Mouse (Mus musculus): ENCODE results near the gene Tinf2. TPM values are rescaled to one million over a fixed set of nuclear protein-coding genes. Genes with fewer than 3 reads are reported as not detected.

The Tinf2 gene
- polyA plus RNA-seq, 1 experiment from 2014 or later: 32.2 TPM

DNA sequence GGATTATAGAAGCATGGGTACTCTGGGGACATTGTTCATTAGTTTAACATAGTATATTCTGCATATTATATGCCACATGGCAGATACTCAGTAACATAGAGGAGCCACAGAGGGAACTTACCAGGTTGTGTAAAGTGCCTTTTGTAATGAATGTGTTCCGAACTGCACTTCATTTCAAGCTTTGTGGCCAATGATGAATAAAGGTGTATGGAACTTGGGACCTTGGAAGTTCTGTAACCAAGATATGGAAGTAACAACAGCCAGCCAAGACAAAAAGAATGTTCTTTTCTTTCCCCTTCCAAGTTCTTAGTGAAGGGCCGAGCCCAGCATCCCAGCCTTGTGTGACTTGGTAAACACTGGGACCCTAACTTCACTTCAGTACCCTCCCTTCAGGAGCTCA lies 31.7 kb downstream of the Tinf2 start, which contains the start of gene Tssk4:
Gene Tssk4 (plus strand): TSS at position 301 of the 400 bp plus-strand sequence.
- Histone ChIP-seq H3K4me3 (no peak within 1 kb of the TSS), H3K4me1 (peaks cover 17% of the 10 kb centered on the region), H3K27me3 (replicated peaks) (no peaks in the 10 kb centered on the region; the same call in none of the 2 replicates), H3K36me3 (peaks cover 17% of the 10 kb centered on the region), H3K9ac (no peak within 1 kb of the TSS), H3K27ac (no peak within 1 kb of the TSS), H3K9me3 (replicated peaks) (no peaks in the 10 kb centered on the region), H3K4me2 (no peak within 1 kb of the TSS)
- no peak for ATAC-seq
- WGBS (ENCODE audit: insufficient replicate concordance): 76% methylated on average over 2 of the region's 2 CpGs

DNA sequence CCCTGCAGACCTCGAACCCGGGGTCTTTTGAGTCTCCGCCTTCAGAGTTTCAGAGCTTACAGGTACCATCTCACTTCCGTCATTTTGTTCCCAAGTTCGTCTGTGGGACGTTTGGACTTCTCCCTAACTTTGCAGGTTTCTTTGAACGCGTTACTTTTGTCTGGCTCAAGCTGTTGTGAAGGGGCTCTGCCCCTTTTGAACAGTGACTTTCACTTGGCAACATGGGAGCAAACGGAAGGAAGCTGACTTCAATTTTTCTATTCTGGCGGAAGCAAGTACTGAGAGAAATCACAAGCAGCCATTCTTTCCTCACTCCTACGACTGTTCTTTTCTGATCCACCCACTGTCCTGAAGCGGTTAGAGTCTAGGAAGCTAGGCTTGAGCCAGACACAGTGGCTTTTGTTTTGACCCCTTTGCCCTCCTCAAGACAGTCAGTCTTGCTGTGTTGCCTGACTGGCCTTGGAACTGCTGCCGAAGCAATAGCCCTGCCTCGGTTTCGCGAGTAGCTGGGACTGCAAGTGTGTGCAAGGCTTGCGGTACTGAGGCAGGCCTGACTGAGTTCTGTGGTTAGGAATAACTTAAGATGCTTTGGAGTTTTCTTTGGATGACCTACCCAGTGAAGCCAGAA lies 37.2 kb downstream of the Tinf2 start:
- peak overlapping the region; percentile 94 for H3K4me2 ChIP-seq
- H3K4me1 ChIP-seq: peaks cover 42% of the 10 kb centered on the region
- 22% methylated on average over 17 of the region's 17 CpGs for WGBS (ENCODE audit: insufficient replicate concordance)
- peak overlapping the region; percentile 89 for H3K9ac ChIP-seq
- no peaks in the 10 kb centered on the region for H3K9me3 ChIP-seq (replicated peaks)
- H3K4me3 ChIP-seq: peak overlapping the region; percentile 94
- H3K27ac ChIP-seq: peak overlapping the region; percentile 91
- H3K36me3 ChIP-seq: peaks cover 42% of the 10 kb centered on the region
- H3K27me3 ChIP-seq (replicated peaks): no peaks in the 10 kb centered on the region
- ATAC-seq: no peak

DNA sequence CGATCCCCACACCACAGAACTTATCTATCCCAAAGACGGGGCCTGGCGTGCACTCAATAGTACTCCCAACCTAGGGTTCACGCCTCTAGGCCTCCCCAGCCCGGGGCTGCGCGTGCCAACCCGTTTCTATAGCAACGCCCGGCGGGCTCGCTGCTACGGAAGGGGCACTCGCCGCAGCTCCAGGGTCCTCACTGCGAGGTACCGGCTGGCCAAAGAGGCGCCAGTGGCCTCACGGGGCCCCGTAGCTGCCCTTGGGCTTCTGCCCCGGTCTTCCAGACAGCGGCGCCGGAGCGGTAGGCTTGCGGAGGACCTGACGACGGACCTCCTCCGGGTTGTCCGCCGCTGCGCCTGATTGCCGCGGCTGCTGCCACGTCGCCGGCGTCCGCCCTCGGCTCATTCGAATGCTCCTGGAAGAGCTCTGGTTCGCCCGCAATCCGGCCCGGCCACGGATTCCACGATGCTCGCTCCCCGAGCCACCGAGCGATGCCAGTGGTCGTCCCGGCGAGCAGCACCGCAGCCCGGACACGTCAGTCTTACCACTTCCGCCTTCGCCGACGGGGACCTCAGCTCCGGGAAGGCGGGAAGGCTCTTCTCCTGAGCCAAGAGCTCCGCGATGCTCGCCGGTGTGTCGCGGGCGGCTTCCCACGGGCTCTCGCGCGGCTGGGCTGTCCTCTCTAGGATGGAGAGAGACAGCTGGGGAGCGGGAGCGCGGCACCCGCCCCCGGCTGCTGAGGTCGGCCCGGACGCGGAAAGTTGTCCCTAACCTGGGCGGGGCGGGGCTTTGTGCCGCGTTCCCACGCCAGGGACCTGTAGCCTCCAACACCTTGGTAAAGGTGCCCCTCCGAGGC lies 38.3 kb downstream of the Tinf2 start, which contains the start of gene Tm9sf1:
Gene Tm9sf1 (minus strand): TSS at position 747 of the 848 bp plus-strand sequence.
- Histone ChIP-seq H3K4me1 (peaks cover 42% of the 10 kb centered on the region), H3K9me3 (replicated peaks) (no peaks in the 10 kb centered on the region), H3K4me2 (peak within 1 kb of the TSS; percentile 94), H3K4me3 (peak within 1 kb of the TSS; percentile 94), H3K27ac (peak within 1 kb of the TSS; percentile 91), H3K36me3 (peaks cover 53% of the 10 kb centered on the region), H3K9ac (peak within 1 kb of the TSS; percentile 89), H3K27me3 (replicated peaks) (no peaks in the 10 kb centered on the region)
- peak; percentile 87 for ATAC-seq
- under 1% methylated on average over 89 of the region's 89 CpGs for WGBS (ENCODE audit: insufficient replicate concordance)

DNA sequence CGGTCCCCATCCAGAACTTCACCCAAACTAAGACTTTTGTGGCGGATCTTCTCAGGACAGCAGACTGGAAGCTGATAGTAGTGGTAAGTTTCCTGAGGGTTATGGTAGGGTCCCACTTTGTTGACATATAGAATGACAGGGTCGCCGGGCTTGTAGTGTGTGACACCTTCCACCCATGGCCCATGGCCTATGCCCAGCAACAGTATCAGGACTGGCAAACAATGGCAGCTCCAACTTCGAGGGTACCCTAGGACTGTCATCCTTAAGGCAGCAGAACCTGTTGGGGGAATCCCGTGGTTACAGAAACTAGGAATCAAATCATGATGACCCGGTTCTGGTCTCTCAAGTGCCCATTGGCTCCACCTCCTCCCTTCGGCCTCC lies 39.0 kb downstream of the Tinf2 start:
- WGBS (ENCODE audit: insufficient replicate concordance): 17% methylated on average over 8 of the region's 8 CpGs
- ATAC-seq: peak; percentile 36; the same call in 1 of the 2 replicates
- H3K36me3 ChIP-seq: peaks cover 59% of the 10 kb centered on the region

DNA sequence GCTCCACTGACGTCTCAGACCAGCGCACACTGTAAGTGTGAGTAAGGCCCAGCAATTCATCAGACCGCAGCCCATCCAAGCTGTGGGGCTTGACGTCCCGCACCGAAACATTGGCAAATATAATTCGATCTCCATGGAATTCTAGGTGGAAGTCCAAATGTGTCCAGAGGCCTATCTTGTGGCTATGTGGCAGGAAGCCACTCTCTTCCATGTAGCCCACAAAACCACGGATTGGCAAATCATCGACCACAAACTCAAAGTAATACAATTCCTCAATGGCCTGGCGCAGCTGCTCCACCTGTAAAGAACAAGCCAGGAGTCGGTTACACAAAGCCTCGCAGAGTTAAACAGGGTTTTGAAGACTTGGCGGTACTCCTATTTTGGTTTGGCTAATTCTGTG lies 40.3 kb downstream of the Tinf2 start:
- Histone ChIP-seq H3K36me3 (peaks cover 62% of the 10 kb centered on the region), H3K9ac (no peak overlapping the region), H3K4me2 (peak overlapping the region; percentile 6)

More for the DNA sequence above, 39.0 kb downstream of the Tinf2 start:
- peak overlapping the region; percentile 94 for H3K4me2 ChIP-seq
- peak overlapping the region; percentile 91 for H3K27ac ChIP-seq
- no peaks in the 10 kb centered on the region for H3K27me3 ChIP-seq (replicated peaks)
- peak overlapping the region; percentile 94 for H3K4me3 ChIP-seq
- H3K4me1 ChIP-seq: peaks cover 42% of the 10 kb centered on the region
- no peaks in the 10 kb centered on the region for H3K9me3 ChIP-seq (replicated peaks)
- H3K9ac ChIP-seq: peak overlapping the region; percentile 89

DNA sequence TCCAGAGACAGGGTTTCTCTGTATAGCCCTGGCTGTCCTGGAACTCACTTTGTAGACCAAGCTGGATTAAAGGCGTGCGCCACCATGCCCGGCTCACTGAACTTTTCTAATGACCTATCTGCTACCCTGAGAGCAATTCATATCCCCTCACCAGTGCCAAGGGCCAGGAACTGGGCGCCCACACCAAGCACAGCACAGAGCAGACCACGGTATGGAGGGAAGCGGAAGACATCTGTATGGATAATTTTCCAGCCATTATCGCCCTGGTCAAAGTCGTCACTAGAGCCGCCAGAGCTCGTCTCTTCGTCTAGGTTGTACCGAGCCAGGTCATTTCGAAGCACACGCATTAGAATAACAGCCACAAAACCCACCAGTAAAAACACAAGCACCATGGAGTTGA lies 40.8 kb downstream of the Tinf2 start:
- H3K9ac ChIP-seq: no peak overlapping the region
- H3K4me2 ChIP-seq: peak overlapping the region; percentile 6; the same call in 1 of the 2 replicates
- no peak overlapping the region for H3K4me3 ChIP-seq
- H3K4me1 ChIP-seq: peaks cover 40% of the 10 kb centered on the region
- H3K27ac ChIP-seq: no peak overlapping the region
- H3K27me3 ChIP-seq (replicated peaks): no peaks in the 10 kb centered on the region
- 96% methylated on average over 14 of the region's 14 CpGs for WGBS (ENCODE audit: insufficient replicate concordance)
- ATAC-seq: no peak
- H3K36me3 ChIP-seq: peaks cover 61% of the 10 kb centered on the region
- no peaks in the 10 kb centered on the region for H3K9me3 ChIP-seq (replicated peaks)

More for the DNA sequence above, 40.3 kb downstream of the Tinf2 start:
- H3K4me3 ChIP-seq: no peak overlapping the region
- 90% methylated on average over 13 of the region's 13 CpGs for WGBS (ENCODE audit: insufficient replicate concordance)
- no peaks in the 10 kb centered on the region for H3K27me3 ChIP-seq (replicated peaks)
- no peak overlapping the region for H3K27ac ChIP-seq
- no peaks in the 10 kb centered on the region for H3K9me3 ChIP-seq (replicated peaks)
- peaks cover 40% of the 10 kb centered on the region for H3K4me1 ChIP-seq
- no peak for ATAC-seq

DNA sequence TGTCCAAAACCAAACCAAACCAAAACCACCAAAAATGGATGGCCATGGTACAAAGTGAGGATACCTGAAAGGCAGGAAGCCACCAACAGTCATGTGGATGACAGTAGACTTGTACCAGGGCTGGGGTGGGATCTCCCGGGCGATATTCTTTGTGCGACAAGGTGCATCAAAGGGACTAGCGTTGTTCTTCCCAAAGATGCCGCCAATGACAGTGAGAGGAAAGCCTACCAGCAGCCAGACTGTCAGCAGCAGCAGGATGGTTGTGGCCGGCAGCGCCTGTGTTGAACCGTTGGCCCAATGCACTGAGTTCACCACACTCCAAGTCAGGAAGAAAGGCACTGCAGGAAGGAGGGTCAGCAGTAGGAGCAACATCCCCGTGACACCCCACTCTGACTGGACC lies 43.8 kb downstream of the Tinf2 start, which contains the start of gene Gm49378:
Gene Gm49378 (minus strand): TSS at position 101 of the 400 bp plus-strand sequence.
- Histone ChIP-seq H3K4me2 (no peak within 1 kb of the TSS), H3K9ac (no peak within 1 kb of the TSS), H3K4me1 (peaks cover 43% of the 10 kb centered on the region), H3K27ac (no peak within 1 kb of the TSS), H3K4me3 (no peak within 1 kb of the TSS), H3K27me3 (replicated peaks) (no peaks in the 10 kb centered on the region), H3K9me3 (replicated peaks) (no peaks in the 10 kb centered on the region), H3K36me3 (peaks cover 77% of the 10 kb centered on the region)
- 89% methylated on average over 9 of the region's 9 CpGs for WGBS (ENCODE audit: insufficient replicate concordance)
- no peak for ATAC-seq

DNA sequence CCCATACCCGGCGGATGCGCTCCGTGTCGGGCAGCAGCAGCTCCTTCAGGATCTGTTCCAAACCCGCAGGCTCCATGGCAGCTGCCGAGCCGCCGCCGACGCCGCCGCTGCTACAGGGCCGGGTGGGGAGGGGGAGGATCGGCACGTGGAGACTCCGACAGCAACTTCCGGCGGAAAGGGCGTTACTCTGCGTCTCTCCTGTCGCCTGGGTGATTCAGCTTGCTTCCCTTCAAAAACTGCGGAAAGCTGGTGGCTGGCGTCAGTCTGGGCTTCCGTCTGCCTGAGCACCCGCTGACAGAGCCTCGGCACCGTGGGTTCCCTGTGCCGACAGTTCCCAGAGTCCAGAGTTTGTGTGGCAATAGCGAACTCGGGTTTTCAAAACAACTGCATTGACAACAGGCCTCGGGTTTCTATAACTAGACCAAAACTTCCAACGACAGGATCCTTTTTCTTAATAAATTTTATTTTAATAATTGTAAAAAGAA lies 46.1 kb downstream of the Tinf2 start, which contains the start of gene Ipo4:
Gene Ipo4 (minus strand): TSS at position 435 of the 485 bp plus-strand sequence.
- H3K27ac ChIP-seq: peak within 1 kb of the TSS; percentile 66
- H3K9ac ChIP-seq: peak within 1 kb of the TSS; percentile 67
- H3K4me2 ChIP-seq: peak within 1 kb of the TSS; percentile 97
- H3K9me3 ChIP-seq (replicated peaks): no peaks in the 10 kb centered on the region
- peak; percentile 81 for ATAC-seq
- peaks cover 27% of the 10 kb centered on the region for H3K4me1 ChIP-seq
- H3K4me3 ChIP-seq: peak within 1 kb of the TSS; percentile 69
- peaks cover 86% of the 10 kb centered on the region for H3K36me3 ChIP-seq
- H3K27me3 ChIP-seq (replicated peaks): no peaks in the 10 kb centered on the region
- WGBS (ENCODE audit: insufficient replicate concordance): 1% methylated on average over 33 of the region's 33 CpGs

DNA sequence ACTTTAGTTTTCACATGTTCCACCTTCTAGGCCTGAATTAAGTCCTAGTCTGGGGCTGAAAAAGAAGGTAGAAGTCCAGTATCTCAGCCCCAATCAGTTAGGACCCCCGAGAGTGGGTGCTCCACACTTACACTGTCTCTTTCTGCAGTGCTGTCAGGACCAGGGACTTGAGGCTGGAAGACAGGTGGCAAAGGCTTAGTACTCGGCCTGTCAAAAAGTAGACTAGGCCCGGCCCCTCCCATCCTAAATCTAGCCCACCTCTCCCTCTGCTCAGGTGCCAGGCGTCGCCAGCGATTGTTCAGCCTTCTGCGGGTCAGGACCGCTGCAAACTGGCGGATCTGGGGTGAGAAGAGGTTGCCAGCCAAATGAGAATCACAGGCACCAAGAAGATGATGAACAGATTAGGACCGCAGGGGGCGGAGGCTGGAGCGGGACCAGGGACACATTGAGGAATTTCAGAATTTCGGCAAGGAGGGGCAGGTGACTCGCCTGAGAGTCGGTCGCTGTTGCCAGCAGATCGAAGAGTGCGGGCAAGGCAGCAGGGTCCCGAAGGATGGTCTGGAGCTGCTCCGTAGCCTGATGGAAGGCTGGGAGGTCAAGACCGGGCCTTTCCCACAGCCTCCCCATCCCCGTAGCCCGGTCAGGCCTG lies 46.6 kb downstream of the Tinf2 start:
- Histone ChIP-seq H3K9me3 (replicated peaks) (no peaks in the 10 kb centered on the region), H3K36me3 (peaks cover 86% of the 10 kb centered on the region), H3K4me2 (peak overlapping the region; percentile 97), H3K9ac (peak overlapping the region; percentile 67), H3K27ac (peak overlapping the region; percentile 66; the same call in 1 of the 2 replicates), H3K4me3 (peak overlapping the region; percentile 69), H3K4me1 (peaks cover 30% of the 10 kb centered on the region), H3K27me3 (replicated peaks) (no peaks in the 10 kb centered on the region)
- ATAC-seq: peak; percentile 27; the same call in 1 of the 2 replicates
- 3% methylated on average over 23 of the region's 23 CpGs for WGBS (ENCODE audit: insufficient replicate concordance)

DNA sequence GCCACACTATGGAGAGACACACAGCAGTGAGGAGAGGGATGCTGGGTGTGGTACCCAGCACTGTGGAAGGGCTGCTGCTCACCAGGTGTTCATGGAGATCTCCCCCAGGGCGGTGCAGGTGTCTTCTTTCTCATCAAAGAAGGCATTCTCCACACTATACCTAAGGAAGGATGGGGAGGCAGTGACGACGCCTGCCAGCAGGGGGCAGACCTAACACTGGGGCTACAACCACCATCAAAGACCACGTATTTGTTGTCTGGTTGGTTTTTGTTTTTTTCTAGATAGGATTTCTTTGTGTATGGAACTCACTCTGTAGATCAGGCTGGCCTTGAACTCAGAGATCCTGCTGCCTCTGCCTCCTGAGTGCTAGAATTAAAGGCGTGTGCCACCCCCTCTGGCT lies 52.3 kb downstream of the Tinf2 start:
- Histone ChIP-seq H3K36me3 (peaks cover 100% of the 10 kb centered on the region), H3K9ac (no peak overlapping the region), H3K4me2 (no peak overlapping the region), H3K4me1 (peaks cover 30% of the 10 kb centered on the region), H3K27ac (no peak overlapping the region), H3K27me3 (replicated peaks) (no peaks in the 10 kb centered on the region), H3K9me3 (replicated peaks) (no peaks in the 10 kb centered on the region), H3K4me3 (no peak overlapping the region)
- ATAC-seq: no peak
- WGBS (ENCODE audit: insufficient replicate concordance): 39% methylated on average over 5 of the region's 5 CpGs

DNA sequence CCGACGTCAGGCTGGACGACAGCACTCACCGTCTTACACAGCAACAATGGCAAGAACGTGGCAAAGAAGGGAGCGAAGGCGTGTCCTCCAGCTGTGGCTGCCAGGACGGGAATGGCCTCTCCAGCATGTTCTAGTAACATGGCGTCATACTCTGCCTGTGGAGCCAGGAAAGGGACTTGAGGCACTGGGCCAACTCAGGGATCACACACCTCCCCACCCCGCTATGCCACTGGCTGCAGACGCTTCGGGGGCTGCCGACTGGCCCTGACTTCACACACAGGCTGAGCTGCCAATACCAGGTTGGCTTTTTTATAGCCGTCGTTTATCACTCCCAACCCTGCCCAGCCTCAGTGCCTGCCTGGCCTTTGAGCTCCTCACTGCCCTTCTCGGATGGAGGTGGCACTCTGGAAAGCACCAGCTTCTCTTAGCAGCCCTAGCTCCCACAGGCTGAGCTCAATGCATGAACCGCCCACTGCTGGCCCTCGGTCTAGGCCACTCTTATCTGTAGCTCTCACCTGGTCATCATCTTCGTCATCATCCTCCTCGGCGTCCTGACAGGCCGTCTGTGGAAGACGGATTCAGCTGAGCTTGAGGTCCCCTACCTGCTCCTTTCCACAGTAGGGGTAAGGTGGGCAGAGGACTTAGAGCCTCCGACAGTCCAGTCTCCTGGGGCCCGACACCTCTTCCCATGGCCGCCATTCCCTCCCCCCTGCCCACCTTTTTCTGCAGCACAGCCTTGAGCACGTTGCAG lies 53.4 kb downstream of the Tinf2 start:
- peak; percentile 40; the same call in 1 of the 2 replicates for ATAC-seq
- WGBS (ENCODE audit: insufficient replicate concordance): 78% methylated on average over 27 of the region's 27 CpGs

More for the DNA sequence above, 53.4 kb downstream of the Tinf2 start:
- H3K27me3 ChIP-seq (replicated peaks): no peaks in the 10 kb centered on the region
- no peak overlapping the region for H3K4me2 ChIP-seq
- no peak overlapping the region for H3K27ac ChIP-seq
- H3K9me3 ChIP-seq (replicated peaks): no peaks in the 10 kb centered on the region
- no peak overlapping the region for H3K9ac ChIP-seq
- no peak overlapping the region for H3K4me3 ChIP-seq
- peaks cover 25% of the 10 kb centered on the region for H3K4me1 ChIP-seq
- H3K36me3 ChIP-seq: peaks cover 97% of the 10 kb centered on the region

All from liver, embryonic 12.5 days (tissue).